Mouse (Mus musculus): ENCODE measurements around the gene Olfr814.

- TF ChIP-seq TCF12 (IDR thresholded peaks at IDR 0.05; ENCODE audit: insufficient read depth, poor library complexity, severe bottlenecking) (no peak), TCF3 (IDR thresholded peaks at IDR 0.05; ENCODE audit: insufficient read length, low read depth) (no peak), REST (IDR thresholded peaks at IDR 0.05; ENCODE audit: insufficient read depth, insufficient read length) (no peak), MAX (IDR thresholded peaks at IDR 0.05; ENCODE audit: low read depth) (no peak), POLR2AphosphoS2 (IDR thresholded peaks at IDR 0.05; ENCODE audit: insufficient read length, low read depth) (no peak), CEBPB (IDR thresholded peaks at IDR 0.05; ENCODE audit: insufficient read depth, poor library complexity, severe bottlenecking) (no peak)
Observed at GRCm38 (mm10) chr10:129915497-129915896, 35.8 kb upstream of the Olfr814 start, which contains the start of gene Olfr816.
